Mouse (Mus musculus) liver, postnatal 0 days (tissue): ENCODE measurements around the gene AU018091.
"Not testable (repeated sequence)": the region's sequence is repeated elsewhere in the genome, so short reads cannot be mapped to it uniquely, and the experiment has no call there.

ENCODE experiments used
- CTCF ChIP-seq: sonication (generic); IDR thresholded peaks from 2 replicates; pipeline ENCODE4 v1.5.1; 2016; ENCODE audit warnings: antibody characterized with exemption, low read depth
- EP300 ChIP-seq: IDR thresholded peaks from 2 replicates; pipeline ENCODE4 v1.6.1; 2016; ENCODE audit warnings: antibody characterized with exemption, low read depth, mild to moderate bottlenecking

DNA sequence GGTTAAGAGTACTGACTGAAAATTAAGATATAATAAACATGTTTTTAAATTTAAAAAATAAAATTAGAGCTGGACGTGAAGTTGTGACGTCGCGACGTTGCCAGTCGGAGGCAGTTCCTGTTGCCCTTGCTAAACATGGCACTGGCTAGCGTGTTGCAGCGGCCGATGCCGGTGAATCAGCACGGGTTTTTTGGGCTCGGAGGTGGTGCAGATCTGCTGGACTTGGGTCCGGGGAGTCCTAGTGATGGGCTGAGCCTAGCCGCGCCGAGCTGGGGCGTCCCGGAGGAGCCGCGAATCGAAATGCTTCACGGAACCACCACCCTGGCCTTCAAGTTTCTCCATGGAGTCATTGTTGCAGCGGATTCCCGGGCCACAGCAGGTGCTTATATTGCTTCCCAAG is 12.0 kb upstream of the AU018091 start:
- TF ChIP-seq CTCF, EP300: not testable (repeated sequence)
